Mouse (Mus musculus) lung, postnatal 10 days (tissue): ENCODE data around the gene Gm17662.

ENCODE experiments used
- DNase-seq: peaks from one replicate; pipeline ENCODE4 v3.0.0; 2021

Gene Gm17662

DNA sequence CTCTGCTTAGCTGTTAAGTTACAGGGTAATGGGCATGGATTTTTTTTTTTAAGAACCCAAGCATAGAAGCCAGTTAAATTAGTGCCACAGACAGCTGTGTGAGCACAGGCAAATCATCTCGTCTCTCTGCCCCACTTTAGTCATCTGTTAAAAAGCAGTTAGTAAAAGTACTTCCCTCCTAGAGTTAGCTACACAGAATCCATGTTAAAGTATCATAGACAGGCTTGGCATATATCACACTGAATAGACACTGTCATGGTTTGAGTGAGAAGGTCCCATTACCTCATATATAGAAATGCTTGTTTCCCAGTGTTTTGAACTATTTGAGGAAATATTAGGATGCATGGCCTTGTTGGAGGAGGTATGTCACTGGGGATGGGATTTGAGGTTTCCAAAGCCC lies at the start of gene Gm17662:
TSS of gene Gm17662 (plus strand) at position 301 of the 400 bp plus-strand sequence.
- no peak for DNase-seq

DNA sequence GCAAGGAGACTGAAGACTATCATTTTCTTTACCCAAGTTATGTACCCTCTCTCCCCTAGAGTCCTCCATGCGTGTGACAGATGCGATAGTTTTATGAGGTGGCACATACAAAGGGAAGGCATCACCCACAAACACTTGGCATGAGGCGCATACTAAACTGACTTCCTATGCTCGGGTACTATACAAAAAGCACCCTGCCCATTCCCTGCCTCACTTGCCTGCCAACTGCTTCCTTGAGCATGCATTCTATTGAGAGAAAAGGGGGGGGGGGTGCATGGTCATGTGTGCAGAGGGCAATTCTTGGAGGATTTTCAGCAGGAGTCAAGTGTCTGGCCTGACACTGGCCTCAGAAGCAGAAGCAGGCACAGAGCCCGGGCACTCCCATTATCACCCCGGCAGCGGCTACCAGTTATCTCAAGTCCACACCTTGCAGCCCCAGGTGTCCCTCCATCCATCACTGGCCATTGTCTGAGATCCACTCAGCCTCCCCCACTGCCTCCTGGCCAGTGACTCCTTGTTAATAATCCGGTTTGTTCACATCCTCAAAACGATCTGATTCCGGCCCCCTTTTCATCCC lies 46.3 kb upstream of the Gm17662 start:
- no peak for DNase-seq

- DNase-seq, result no peak
These were observed 43.5 kb upstream of the Gm17662 start for GRCm38 (mm10) chr4:104813617-104814016.

- no peak for DNase-seq
These were observed 40.5 kb upstream of the Gm17662 start for GRCm38 (mm10) chr4:104816519-104817232.

DNA sequence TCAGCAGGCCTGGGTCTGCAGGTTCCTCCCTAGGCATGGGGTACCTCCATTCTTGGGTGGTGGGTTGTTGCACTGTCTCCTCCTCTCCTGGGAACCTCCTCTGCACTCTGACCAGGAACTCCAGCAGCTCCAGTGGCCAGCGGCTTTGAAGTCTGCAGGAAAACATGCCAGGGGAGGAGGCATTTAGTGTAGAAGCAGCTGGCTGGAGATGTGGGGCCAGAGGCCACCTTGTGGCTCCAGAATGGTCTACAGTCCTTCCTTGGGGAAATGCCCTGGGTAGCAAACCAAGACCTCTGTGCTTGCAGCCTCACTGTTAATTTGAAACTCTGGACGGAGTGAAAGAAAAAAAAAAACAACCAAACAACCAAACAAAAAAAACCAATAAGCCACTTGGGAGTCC lies 39.6 kb upstream of the Gm17662 start:
- no peak for DNase-seq

DNA sequence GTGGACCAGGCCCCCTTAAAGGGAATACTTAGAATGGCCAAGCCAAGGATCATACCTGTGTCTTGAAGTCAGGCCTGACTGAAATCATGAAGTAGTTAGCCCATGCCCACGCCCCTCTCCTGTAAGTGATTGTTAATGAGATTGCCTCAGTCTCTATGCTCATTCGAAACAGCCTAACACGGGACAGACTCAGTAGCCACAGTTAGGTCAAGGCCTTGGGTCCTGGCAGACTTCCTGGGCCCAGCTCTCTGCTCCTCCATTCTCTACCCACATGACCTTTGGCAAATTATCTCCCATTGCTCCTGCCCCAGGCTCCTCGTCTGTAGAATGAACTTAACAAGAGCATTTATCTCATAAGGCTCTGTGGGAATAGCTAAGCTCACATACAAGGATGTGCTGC lies 38.1 kb upstream of the Gm17662 start:
- no peak for DNase-seq

GRCm38 (mm10) chr4:104819891-104820290 lies 37.2 kb upstream of the Gm17662 start:
- no peak for DNase-seq

- DNase-seq, result no peak
These were observed 33.5 kb upstream of the Gm17662 start for GRCm38 (mm10) chr4:104823597-104824101.

GRCm38 (mm10) chr4:104824381-104825077 lies 32.6 kb upstream of the Gm17662 start:
- no peak for DNase-seq

DNA sequence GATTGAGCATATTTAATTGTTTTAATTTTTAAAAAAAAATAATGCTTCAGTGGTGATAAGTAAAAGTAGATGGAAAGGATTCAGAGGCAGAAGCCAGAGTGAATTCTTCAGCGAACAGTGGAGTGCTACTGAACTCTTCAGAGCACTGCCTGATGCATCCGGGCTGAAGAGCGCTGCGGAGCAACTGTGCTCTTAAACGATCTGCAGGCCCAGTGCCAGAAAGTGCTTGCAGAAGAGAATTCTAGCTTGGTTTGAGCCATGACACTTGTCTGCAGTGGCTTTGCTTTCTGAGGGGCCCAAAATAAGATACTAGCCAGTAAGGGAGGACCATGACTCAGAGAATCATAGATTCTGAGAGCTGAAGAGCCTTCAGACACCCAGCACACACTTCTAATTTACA lies 28.2 kb upstream of the Gm17662 start:
- peak; percentile 7 for DNase-seq

GRCm38 (mm10) chr4:104835096-104835495 lies 22.0 kb upstream of the Gm17662 start:
- DNase-seq, result no peak

DNA sequence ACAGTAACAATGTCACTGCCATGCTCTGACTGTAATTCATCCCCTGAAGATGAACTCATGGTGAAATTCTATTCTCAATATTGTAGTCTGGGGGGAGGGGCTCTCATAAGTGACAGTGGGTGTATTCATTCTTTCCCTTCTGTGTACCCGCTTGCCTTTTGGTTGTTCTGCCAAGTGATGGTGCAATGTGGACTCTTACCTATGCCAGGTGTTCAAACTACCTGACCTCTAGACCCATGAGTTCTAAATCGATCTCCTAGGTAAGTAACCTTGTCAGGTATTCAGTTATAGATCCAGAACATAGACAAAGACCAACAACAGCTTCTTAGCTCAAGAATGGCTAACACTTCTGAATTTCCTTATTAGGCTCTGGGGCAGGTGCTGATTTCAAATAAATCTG lies 18.8 kb upstream of the Gm17662 start:
- DNase-seq, result no peak

GRCm38 (mm10) chr4:104842204-104842603 lies 14.9 kb upstream of the Gm17662 start:
- no peak for DNase-seq

- no peak for DNase-seq
These were observed 13.6 kb upstream of the Gm17662 start for GRCm38 (mm10) chr4:104843546-104843945.

- DNase-seq, result no peak
These were observed 1.9 kb upstream of the Gm17662 start for GRCm38 (mm10) chr4:104855216-104855615.

- DNase-seq, result no peak
These were observed 694 bp downstream of the Gm17662 start for GRCm38 (mm10) chr4:104857823-104858222.

DNA sequence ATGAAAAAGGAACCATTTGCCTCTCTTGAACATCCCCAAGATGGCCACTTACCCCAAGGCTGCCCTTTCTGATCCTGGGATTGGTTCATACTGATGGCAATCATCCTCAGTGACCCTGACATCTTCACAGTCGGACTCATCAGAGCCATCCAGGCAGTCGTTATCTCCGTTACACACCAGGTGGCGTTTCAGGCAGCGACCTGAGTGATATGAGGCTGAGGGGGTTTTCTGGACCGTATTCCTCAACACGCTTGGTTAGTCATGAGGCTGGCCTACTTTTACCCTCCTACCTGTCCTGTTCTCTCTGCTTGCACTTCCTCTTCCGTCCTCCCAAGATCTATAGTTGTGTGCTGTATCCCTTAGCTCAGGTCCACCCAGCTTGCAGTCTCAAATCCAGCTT lies 4.1 kb downstream of the Gm17662 start:
- DNase-seq, result no peak

- DNase-seq, result no peak
These were observed 7.3 kb downstream of the Gm17662 start for GRCm38 (mm10) chr4:104864397-104864796.

DNA sequence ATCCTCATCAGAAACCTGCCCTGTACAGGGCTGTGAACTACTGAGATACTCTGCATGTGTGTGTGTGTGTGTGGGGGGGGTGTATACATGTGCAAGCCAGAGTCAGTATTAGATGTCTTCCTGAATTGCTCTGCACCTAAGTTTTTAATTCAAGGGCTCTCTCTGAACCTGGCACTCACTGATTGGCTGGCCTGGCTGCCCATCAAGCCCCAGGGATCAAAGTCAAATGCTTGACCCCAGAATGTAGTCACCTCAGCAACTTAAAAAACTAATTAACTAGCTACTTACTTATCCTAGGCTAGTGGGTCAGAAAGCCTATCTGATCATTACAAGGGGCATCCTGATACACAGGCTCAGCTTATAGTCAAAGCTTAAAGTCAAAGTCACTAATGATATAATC lies 12.5 kb downstream of the Gm17662 start:
- DNase-seq, result no peak

- no peak for DNase-seq
These were observed 13.1 kb downstream of the Gm17662 start for GRCm38 (mm10) chr4:104870196-104870595.

DNA sequence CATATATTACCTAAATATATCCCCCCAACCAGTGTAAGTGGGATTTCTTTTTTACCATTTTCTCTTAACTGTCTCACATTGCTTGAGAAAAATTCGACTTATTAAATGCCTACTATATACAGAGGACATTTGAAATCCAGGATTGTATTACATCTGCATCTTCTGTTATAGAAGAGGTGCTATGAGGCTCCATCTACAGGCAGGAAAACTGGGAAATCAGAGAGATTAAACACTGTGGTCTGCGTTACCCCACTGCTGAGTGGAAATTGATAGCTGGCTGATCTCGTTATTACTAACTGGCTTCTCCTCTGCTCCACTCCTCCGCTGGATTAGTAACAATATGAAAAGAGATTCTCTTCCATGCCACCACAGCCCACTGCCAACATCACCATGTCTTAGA lies 18.7 kb downstream of the Gm17662 start:
- DNase-seq, result no peak

- no peak for DNase-seq
These were observed 19.2 kb downstream of the Gm17662 start, which contains the start of gene C8a for GRCm38 (mm10) chr4:104876323-104876722. C8a (minus strand) TSS chr4:104876398.

GRCm38 (mm10) chr4:104887486-104887885 lies 30.4 kb downstream of the Gm17662 start:
- no peak for DNase-seq
